Mouse (Mus musculus): ENCODE measurements around the gene Snca.
A peak's percentile ranks its signal among the peaks of the same experiment; 100 is the strongest.
"Not testable (repeated sequence)": the region's sequence is repeated elsewhere in the genome, so short reads cannot be mapped to it uniquely, and the experiment has no call there.

Snca gene

DNA sequence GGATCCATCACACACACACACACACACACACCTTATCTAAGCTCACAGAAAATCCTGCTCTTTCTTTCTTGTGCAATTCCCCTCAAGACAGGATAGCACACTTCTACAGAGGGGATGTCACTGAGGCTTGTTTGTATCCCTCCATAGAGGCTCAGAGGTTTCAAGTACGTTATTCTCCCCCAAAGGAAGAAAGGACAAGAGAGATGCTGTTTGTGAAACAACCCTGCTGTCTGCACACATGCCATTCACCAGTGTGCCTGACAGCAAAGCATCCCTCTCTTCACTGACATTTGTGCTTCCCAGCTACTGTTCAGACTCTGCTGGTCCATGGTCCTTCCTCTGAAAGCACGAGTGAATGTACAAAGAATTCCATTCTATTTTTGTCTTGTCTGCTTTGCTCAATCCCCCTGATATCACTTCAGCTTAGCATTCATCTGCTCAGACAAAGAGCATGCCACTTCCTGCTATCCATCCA is 119.6 kb downstream of the Snca start:
- DNase-seq, result no peak

GRCm38 (mm10) chr6:60698072-60698471 is 131.6 kb downstream of the Snca start:
- DNase-seq, result no peak

DNA sequence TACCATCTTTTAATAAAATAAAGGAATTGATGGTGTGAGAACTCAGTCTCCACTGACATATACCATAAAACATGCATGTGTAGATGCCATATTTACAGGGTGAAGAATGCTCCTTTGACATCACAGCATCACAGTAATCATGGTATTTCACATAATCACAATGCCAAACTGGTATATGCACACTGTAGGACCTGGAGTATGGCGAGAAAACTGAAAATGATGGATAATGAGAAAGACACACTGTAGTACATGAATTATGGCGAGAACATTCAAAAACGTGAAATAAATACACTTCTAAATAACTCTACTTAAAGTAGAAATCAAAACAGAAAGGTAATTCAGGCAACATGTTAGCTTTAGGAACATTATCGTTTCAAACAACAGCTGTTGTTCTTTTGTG is 142.6 kb downstream of the Snca start:
- DNase-seq, result not testable (repeated sequence)

GRCm38 (mm10) chr6:60682233-60682632 is 147.4 kb downstream of the Snca start:
- DNase-seq, result peak; percentile 10
